Mouse (Mus musculus): ENCODE data around the gene Krt25. TPM values are rescaled to one million over a fixed set of nuclear protein-coding genes. Genes with fewer than 3 reads are reported as not detected.

The Krt25 gene
- total RNA-seq, 2 experiments from 2014 or later = not detected

DNA sequence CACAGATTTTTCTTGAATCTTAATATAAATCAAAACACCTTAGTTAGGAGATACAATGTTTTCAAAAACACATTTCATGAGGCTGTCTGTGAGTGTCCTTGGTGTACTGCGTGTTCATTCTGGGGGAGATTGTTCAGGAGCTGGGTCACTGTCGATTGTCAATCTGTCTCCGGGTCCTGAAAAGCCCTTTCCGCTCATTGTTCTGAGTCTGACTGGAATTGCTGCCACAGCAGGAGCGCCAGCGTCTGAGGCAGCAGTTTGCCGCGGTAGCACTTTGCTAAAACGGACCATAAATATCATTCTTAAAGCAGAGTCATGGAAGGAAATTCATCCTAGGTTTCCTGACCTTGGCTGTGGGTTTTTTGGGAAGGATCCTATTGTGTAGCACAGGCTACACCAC, 57.0 kb downstream of the Krt25 start:
- peak overlapping the region; percentile 28; the same call in 1 of the 2 replicates for H3K27ac ChIP-seq
- no peak for DNase-seq

More for the DNA sequence above, 57.0 kb downstream of the Krt25 start:
- intact Hi-C loops (cut with DNase I) = no loop called here
- no peak for TF ChIP-seq CTCF (IDR thresholded peaks at IDR 0.05)
- peak overlapping the region; percentile 38 for H3K4me3 ChIP-seq

Other genes with a start within 250 kb of the Krt25 start
- under 1 TPM in 1 of 2 experiments, not detected in 1; 0.22 TPM for gene Tns4, start 233.6 kb downstream of the Krt25 start, total RNA-seq (2021)
- gene Ccr7, start 167.9 kb downstream of the Krt25 start, total RNA-seq (2021) = not detected
- 10 to 100 TPM; 33.2 to 33.4 TPM for gene Smarce1, start 91.9 kb downstream of the Krt25 start, total RNA-seq (2021)
- 1 to 10 TPM; 2.0 to 6.1 TPM for gene Krt222, start 78.9 kb downstream of the Krt25 start, total RNA-seq (2021)
- gene Krt24, start 37.7 kb downstream of the Krt25 start, total RNA-seq (2021) = not detected
- gene Krt26, start 15.0 kb upstream of the Krt25 start, total RNA-seq (2021) = not detected
- gene Krt27, start 28.2 kb upstream of the Krt25 start, total RNA-seq (2021) = not detected
- gene Krt28, start 52.0 kb upstream of the Krt25 start, total RNA-seq (2021) = not detected
- gene Krt10, start 66.4 kb upstream of the Krt25 start, total RNA-seq (2021) = 1 to 10 TPM; 3.7 TPM
- gene Krt12, start 99.3 kb upstream of the Krt25 start, total RNA-seq (2021) = not detected
- gene Krt20, start 115.2 kb upstream of the Krt25 start, total RNA-seq (2021) = not detected
- not detected for gene Krt23, start 170.2 kb upstream of the Krt25 start, total RNA-seq (2021)
- gene Krt39, start 198.4 kb upstream of the Krt25 start, total RNA-seq (2021) = not detected
- gene Krt40, start 220.2 kb upstream of the Krt25 start, total RNA-seq (2021) = not detected
- gene Krtap3-3, start 227.9 kb upstream of the Krt25 start, total RNA-seq (2021) = not detected
- not detected for gene Krtap3-2, start 233.9 kb upstream of the Krt25 start, total RNA-seq (2021)
- not detected for gene Gm11939, start 236.5 kb upstream of the Krt25 start, total RNA-seq (2021)
- not detected for gene Krtap3-1, start 243.7 kb upstream of the Krt25 start, total RNA-seq (2021)